Comparison of ENCODE assay signal across 26 mouse cellular contexts in the genomic region with DNA sequence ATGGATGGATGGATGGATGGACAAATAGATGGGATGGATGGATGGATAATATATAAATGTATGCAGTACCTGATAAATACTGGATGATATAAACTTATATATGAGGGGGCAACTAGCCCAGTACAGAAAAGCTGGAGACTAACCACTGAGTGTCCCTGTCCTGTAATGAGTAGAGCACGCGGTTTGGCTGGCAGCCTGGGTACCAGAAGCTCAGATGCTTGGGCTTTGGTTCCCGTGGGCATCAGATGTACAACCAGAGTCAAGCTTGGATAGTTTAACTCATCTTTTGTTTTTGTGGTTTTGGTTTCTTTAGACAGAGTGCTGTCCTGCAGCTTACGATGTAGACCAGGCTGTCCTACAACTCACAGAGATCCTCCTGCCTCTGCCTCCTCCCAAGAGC. TPM values are rescaled to one million over a fixed set of nuclear protein-coding genes. Genes with fewer than 3 reads are reported as not detected.
"Had no signal": no experiment of that assay in that cellular context is flagged by ENCODE, and none has a peak within 500 bp of the region (broad histone marks: within the 10 kb centered on the region; RNA-seq: fewer than 3 reads in every experiment).

No protein-coding gene starts in this region.

- H3K27me3 ChIP-seq: embryonic facial prominence, embryonic 12.5 days; embryonic facial prominence, embryonic 15.5 days; forebrain, embryonic 13.5 days; forebrain, embryonic 15.5 days had no signal

- H3K9ac ChIP-seq: embryonic facial prominence, embryonic 12.5 days; embryonic facial prominence, embryonic 13.5 days; embryonic facial prominence, embryonic 15.5 days; forebrain, embryonic 12.5 days; forebrain, embryonic 13.5 days; forebrain, embryonic 15.5 days; forebrain, postnatal 0 days had no signal

- H3K4me2 ChIP-seq: embryonic facial prominence, embryonic 12.5 days; embryonic facial prominence, embryonic 13.5 days; embryonic facial prominence, embryonic 15.5 days; forebrain, embryonic 12.5 days; forebrain, embryonic 13.5 days; forebrain, embryonic 15.5 days had no signal

- H3K4me1 ChIP-seq: embryonic facial prominence, embryonic 12.5 days; embryonic facial prominence, embryonic 15.5 days had no signal

- H3K36me3 ChIP-seq: embryonic facial prominence, embryonic 10.5 days; embryonic facial prominence, embryonic 12.5 days; embryonic facial prominence, embryonic 13.5 days; embryonic facial prominence, embryonic 15.5 days; forebrain, embryonic 10.5 days; forebrain, embryonic 12.5 days; forebrain, embryonic 15.5 days had no signal

- H3K4me3 ChIP-seq: embryonic facial prominence, embryonic 10.5 days; embryonic facial prominence, embryonic 12.5 days; embryonic facial prominence, embryonic 13.5 days; embryonic facial prominence, embryonic 15.5 days; erythroblast, embryonic 14.5 days; forebrain, embryonic 10.5 days; forebrain, embryonic 12.5 days; forebrain, embryonic 13.5 days; forebrain, embryonic 15.5 days; gastrocnemius, adult 2 months; heart, adult 2 months had no signal

- H3K9me3 ChIP-seq: embryonic facial prominence, embryonic 10.5 days; embryonic facial prominence, embryonic 12.5 days; embryonic facial prominence, embryonic 13.5 days; embryonic facial prominence, embryonic 15.5 days; forebrain, embryonic 10.5 days; forebrain, embryonic 12.5 days; forebrain, embryonic 13.5 days; forebrain, embryonic 15.5 days had no signal

- H3K27ac ChIP-seq: embryonic facial prominence, embryonic 10.5 days; embryonic facial prominence, embryonic 12.5 days; embryonic facial prominence, embryonic 13.5 days; embryonic facial prominence, embryonic 15.5 days; forebrain, embryonic 10.5 days; forebrain, embryonic 12.5 days; forebrain, embryonic 13.5 days; forebrain, embryonic 15.5 days; gastrocnemius, adult 2 months; heart, adult 2 months had no signal

- DNase-seq: cerebellum, adult 9-10 months; cerebellum, adult 9-11 months; cerebellum, postnatal 10 days; cerebellum, postnatal 14 days; cerebellum, postnatal 25 days; cerebellum, postnatal 36 days; embryo, embryonic 11 days; forebrain, postnatal 0 days; gastrocnemius, adult 2 months; gastrocnemius, postnatal 10 days; gastrocnemius, postnatal 14 days; gastrocnemius, postnatal 25 days; gastrocnemius, postnatal 36 days; heart, adult 18-20 months; heart, adult 2 months had no signal

RNA-seq across cellular contexts. Expression of a gene that starts 16.0 kb away (rescaled TPM):
- total RNA-seq: common myeloid progenitor, adult 5-6 weeks; granulocyte monocyte progenitor cell, adult 5-6 weeks had no signal
- polyA plus RNA-seq: erythroblast, embryonic 14.5 days had no signal

RNA-seq across cellular contexts. Expression of a gene that starts 57.4 kb away (rescaled TPM):
- total RNA-seq: common myeloid progenitor, adult 5-6 weeks; granulocyte monocyte progenitor cell, adult 5-6 weeks had no signal
